Mouse (Mus musculus): Measurements from ENCODE around the gene Dnajb12.

DNA sequence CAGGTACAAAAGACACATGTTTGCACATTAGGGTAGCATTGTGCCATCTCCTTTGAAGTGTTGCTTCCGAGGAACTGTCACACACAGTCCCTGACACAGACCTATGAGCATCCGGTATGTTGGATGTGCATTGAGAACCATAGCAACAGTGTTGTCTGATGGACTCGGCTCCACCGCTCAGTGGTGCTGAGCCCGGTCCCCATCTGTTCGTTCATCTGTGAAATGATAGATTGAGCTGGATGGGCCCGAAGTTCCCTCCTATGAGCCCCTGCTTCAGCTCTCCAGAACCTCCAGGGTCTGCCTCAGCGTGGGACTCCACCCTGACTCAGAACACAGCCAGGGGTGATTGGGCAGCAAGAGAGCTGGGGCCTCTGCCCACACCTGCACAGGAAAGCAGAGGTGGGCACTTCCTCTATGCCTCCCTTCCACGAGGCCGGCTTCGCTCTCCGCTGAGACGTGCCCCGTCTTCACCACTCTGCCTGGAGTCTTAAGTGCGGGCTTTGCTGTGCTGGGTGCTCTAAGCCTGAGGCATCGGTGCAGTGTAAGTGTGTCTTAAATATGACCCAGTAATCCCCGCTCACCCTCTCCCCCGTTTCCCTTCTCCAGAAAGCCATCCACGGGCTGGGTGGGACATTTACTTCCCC is 15.0 kb upstream of the Dnajb12 start:
- TF ChIP-seq CTCF (IDR thresholded peaks at IDR 0.05; ENCODE audit: insufficient read depth, low read depth, low read length): no peak
- no peak for TF ChIP-seq POLR2A (IDR thresholded peaks at IDR 0.05; ENCODE audit: insufficient read depth, low read depth, low read length)

All from olfactory bulb, adult 2 months (tissue).